Mouse (Mus musculus) megakaryocyte, embryonic 14.5 days (primary cell): Measurements from ENCODE around the gene Taar1. TPM values are rescaled to one million over a fixed set of nuclear protein-coding genes. Genes with fewer than 3 reads are reported as not detected.

ENCODE experiments used
- H3K27me3 ChIP-seq: replicated peaks from 2 replicates; pipeline ENCODE3; 2012; ENCODE audit warnings: inconsistent platforms
- H3K36me3 ChIP-seq: replicated peaks from 2 replicates; pipeline ENCODE3; 2012; ENCODE audit warnings: low read length, inconsistent platforms, mixed read lengths
- H3K4me1 ChIP-seq: 2 replicates; pipeline ENCODE4 v1.6.1; 2012; ENCODE audit warnings: inconsistent platforms
- H3K4me3 ChIP-seq: replicated peaks from 2 replicates; pipeline ENCODE3; 2012; ENCODE audit warnings: moderate library complexity, mild to moderate bottlenecking, inconsistent platforms
- H3K9me3 ChIP-seq: 2 replicates; pipeline ENCODE4 v1.6.1; 2012; ENCODE audit warnings: inconsistent platforms
- FLI1 ChIP-seq: IDR thresholded peaks from 2 replicates; pipeline ENCODE4 v1.6.1; 2012; ENCODE audit warnings: low read length, inconsistent platforms, mixed read lengths
- GATA1 ChIP-seq: IDR thresholded peaks from 3 replicates; pipeline ENCODE4 v1.6.1; 2012; ENCODE audit warnings: mixed read lengths, low read length, inconsistent platforms, borderline replicate concordance
- polyA plus RNA-seq: library from polyadenylated mRNA; stranded (reverse); fragments of >175 nt; gene quantifications from 2 replicates; pipeline ENCODE4 v1.2.3, GENCODE M21; 2012; ENCODE audit warnings: low replicate concordance; ENCODE audit not compliant: insufficient read depth

Taar1 gene
- polyA plus RNA-seq, 1 experiment, result not detected

- Histone ChIP-seq H3K4me3 (peak within 1 kb of the TSS; percentile 5), H3K9me3 (0 out of 2 replicates have a peak, but pooled peaks cover 7% of the 10 kb centered on the region), H3K27me3 (no peaks in the 10 kb centered on the region), H3K36me3 (no peaks in the 10 kb centered on the region), H3K4me1 (no peaks in the 10 kb centered on the region)
- TF ChIP-seq GATA1 (no peak), FLI1 (no peak)
These were observed 50.6 kb downstream of the Taar1 start, which contains the start of gene Taar5 for GRCm38 (mm10) chr10:23970656-23971165. TSS of gene Taar5 (plus strand) at chr10:23970706.

Other genes starting within 250 kb of the Taar1 start
- gene Rps12, start 133.1 kb upstream of the Taar1 start, polyA plus RNA-seq, result 210 and 1,237 TPM in 2 replicates
- gene Slc18b1, start 123.4 kb upstream of the Taar1 start, polyA plus RNA-seq, result not detected in 2 replicates
- gene Vnn3, start 68.9 kb upstream of the Taar1 start, polyA plus RNA-seq, result not detected in 2 replicates
- not detected in 2 replicates for gene Vnn1, start 25.7 kb upstream of the Taar1 start, polyA plus RNA-seq
- gene Taar2, start 18.2 kb downstream of the Taar1 start, polyA plus RNA-seq, result not detected in 2 replicates
- gene Taar3, start 29.2 kb downstream of the Taar1 start, polyA plus RNA-seq, result not detected in 2 replicates
- not detected in 2 replicates for gene Taar4, start 40.1 kb downstream of the Taar1 start, polyA plus RNA-seq
- gene Taar5, start 50.4 kb downstream of the Taar1 start, polyA plus RNA-seq, result not detected in 2 replicates
- gene Taar6, start 65.3 kb downstream of the Taar1 start, polyA plus RNA-seq, result not detected in 2 replicates
- gene Taar7a, start 73.1 kb downstream of the Taar1 start, polyA plus RNA-seq, result not detected in 2 replicates
- gene Taar7b, start 79.6 kb downstream of the Taar1 start, polyA plus RNA-seq, result not detected in 2 replicates
- not detected in 2 replicates for gene Taar7d, start 106.9 kb downstream of the Taar1 start, polyA plus RNA-seq
- gene Taar7e, start 117.3 kb downstream of the Taar1 start, polyA plus RNA-seq, result not detected in 2 replicates
- gene Taar7f, start 129.2 kb downstream of the Taar1 start, polyA plus RNA-seq, result not detected in 2 replicates
- not detected in 2 replicates for gene Taar8a, start 156.1 kb downstream of the Taar1 start, polyA plus RNA-seq
- gene Taar8b, start 171.9 kb downstream of the Taar1 start, polyA plus RNA-seq, result not detected in 2 replicates
- gene Taar8c, start 181.6 kb downstream of the Taar1 start, polyA plus RNA-seq, result not detected in 2 replicates
- not detected in 2 replicates for gene Taar9, start 189.2 kb downstream of the Taar1 start, polyA plus RNA-seq
- 109 and 228 TPM in 2 replicates for gene Stx7, start 228.9 kb downstream of the Taar1 start, polyA plus RNA-seq